Mouse (Mus musculus): ENCODE results near the gene C530008M17Rik.

The C530008M17Rik gene

DNA sequence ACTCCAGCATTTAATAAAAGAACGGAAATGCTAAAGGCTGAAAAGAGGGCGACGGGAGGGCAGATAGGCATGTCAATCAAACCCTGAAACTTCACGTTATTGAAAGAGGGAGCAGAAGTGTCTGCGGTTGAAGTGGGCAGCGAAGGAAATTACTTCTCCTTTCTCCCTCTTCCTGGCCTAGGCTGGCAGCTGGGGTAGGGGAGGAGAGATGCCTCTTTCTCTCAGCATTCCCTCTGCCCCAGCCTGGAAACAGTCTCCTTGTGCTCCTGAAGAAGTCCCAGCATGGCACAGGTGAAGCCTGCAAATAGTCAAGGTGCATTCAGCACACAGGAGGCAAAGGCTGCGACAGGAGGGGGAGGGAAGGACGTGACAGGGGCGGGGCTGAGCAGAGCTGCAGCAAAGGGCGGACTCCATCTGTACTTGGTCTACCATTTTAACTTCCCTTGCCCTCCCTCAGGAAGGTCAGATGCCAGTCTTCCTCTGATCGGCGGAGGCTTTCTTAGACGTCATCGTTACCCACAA is 122.8 kb downstream of the C530008M17Rik start:
- DNase-seq, result no peak

- DNase-seq, result no peak
Observed at GRCm38 (mm10) chr5:76781943-76782342, 125.6 kb downstream of the C530008M17Rik start.

- DNase-seq, result no peak
Observed at GRCm38 (mm10) chr5:76782414-76783103, 126.2 kb downstream of the C530008M17Rik start.

- DNase-seq, result no peak
Observed at GRCm38 (mm10) chr5:76783104-76783441, 126.8 kb downstream of the C530008M17Rik start.

DNA sequence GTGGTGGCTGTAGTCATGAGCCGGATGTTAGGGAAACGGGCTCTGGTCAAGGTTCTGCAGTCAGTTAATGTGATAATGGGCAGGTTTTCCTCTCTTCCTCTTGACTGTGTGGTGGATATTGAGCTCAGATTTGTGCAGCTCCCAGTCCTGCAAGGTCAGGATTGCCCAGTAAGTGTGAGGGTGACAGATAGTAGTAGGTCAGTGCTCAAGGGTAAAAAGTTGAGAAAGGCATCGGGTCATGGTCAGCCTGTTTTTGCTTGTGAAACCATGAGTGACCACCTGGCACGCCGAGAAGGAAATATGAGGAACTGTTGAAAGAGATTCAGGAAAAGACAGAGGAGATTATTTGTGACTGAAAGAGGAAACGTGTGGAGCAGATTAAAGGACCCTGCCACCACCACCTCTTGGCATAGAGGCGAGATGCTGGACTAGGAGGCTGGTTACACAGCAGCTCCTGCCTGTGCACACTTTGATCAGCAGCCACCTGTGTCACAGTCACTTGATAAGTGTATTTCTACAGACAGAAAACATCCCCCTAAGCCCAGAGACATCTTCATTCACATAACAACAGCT is 127.9 kb downstream of the C530008M17Rik start:
- DNase-seq, result no peak

- no peak for DNase-seq
Observed at GRCm38 (mm10) chr5:76785013-76785412, 128.7 kb downstream of the C530008M17Rik start.

DNA sequence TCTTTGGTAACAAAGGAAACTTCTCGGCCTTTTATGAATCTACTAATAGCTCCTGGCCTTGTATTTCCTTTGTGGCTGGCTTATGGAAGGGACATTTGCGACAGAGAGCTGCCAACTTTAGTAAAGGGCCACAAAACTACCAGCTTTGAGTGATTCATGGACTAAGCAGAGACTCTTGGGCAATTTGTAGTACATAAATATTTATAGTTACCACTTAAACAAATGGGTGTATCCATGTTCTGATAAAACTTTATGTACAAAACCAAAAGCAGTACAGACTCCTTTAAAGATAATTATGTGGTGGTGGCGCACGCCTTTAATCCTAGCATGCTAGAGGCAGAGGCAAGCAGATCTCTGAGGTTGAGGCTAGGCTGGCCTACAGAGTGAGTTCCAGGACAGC is 133.6 kb downstream of the C530008M17Rik start:
- no peak for DNase-seq

DNA sequence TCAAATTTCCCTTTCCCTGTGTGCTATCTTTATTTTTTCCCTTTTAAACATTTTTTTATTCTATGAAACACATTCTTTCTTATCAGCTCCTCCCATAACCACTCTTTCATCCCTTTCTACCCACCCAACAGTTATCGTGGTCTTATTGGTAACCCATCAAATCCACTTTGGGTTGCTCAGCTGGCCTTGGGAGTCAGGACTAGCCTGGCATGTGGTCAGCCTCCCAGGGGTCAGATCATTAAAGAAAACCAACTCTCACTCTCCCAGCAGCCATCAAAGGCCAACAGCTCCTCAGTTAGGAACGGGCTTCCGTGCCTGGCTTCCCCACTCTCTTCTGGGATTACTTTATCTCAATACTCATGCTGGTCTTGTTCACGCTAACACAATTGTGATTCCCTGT is 135.0 kb downstream of the C530008M17Rik start:
- DNase-seq, result no peak

DNA sequence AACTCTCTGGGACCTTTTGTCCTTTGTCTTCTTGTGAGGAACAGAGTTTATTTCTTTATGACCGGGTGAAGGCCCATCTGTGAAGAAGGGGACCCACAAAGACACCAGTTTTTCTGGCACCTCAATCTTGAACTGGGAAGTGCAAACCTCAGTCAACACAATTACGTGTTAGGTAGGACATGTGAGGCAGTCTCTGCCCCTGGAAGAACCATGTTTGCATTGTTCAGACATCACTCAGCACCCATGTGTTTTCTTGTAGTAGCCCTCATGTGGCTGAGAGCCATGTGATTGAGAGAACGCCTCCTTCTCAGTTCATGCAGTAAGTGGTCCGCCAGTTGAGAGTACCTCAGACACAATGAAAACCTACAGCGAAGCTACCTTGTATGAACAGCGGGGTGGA is 136.4 kb downstream of the C530008M17Rik start:
- no peak for DNase-seq

DNA sequence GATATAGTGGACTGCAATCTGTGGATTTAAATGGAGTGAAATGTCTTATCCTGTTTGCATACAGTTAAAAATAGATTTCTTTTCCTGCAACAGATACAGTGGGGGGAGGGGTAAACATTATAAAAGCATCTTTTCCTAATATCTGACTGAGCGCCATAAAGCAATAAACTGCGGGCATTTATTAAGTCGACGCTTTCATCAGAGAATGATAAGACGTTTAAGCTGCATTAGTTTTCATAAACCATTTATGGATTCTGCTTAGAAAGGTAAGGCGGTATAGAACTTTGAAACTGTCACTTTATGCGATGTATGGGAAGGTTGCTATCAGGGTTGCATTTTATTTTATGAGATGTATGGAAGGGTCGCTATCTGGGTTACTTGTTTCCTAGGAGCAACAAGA is 141.7 kb downstream of the C530008M17Rik start:
- DNase-seq, result no peak

- DNase-seq, result no peak
Observed at GRCm38 (mm10) chr5:76799471-76799870, 143.2 kb downstream of the C530008M17Rik start.

- no peak for DNase-seq
Observed at GRCm38 (mm10) chr5:76809031-76809430, 152.7 kb downstream of the C530008M17Rik start.

GRCm38 (mm10) chr5:76815035-76815434 is 158.7 kb downstream of the C530008M17Rik start:
- no peak for DNase-seq

- DNase-seq, result peak; percentile 79
Observed at GRCm38 (mm10) chr5:76815786-76816455, 159.6 kb downstream of the C530008M17Rik start.

DNA sequence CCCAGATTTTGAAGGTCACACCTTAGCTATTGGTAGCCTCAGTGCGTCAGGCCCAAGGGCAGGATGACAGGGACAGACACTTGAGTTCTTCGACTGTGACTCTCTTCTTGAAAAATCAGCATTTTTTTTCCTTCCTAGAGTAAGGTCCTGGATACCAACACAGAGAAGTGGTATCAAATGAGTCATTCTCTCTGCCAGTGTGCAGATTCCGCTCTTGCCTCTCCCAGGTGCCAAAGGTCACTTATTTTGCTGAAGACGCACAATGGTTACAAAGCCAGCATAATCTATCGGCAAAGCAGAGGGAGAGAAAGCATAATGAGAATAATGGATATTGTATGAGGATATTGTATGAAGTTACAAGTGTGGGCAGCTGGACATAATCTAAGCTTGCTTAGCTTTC is 160.4 kb downstream of the C530008M17Rik start:
- DNase-seq, result peak; percentile 19

DNA sequence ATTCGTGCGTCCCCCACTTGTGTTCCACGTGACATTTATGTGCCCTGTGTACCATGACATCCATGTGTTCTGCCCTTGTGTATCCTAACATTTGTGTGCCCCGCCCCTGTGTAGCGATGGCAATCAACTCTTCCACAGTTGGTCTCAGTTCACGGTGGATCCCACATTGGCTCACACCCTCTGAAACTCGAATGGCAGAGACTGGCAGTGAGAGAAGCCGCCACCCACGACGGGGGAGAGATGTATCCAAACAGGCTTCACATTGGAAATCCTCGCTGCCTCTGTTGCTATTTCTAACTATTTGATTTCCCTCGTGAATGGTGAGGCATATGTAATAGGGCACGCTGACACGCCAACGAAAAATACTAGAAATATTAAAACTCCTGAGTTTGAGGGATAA is 161.4 kb downstream of the C530008M17Rik start:
- DNase-seq, result no peak

DNA sequence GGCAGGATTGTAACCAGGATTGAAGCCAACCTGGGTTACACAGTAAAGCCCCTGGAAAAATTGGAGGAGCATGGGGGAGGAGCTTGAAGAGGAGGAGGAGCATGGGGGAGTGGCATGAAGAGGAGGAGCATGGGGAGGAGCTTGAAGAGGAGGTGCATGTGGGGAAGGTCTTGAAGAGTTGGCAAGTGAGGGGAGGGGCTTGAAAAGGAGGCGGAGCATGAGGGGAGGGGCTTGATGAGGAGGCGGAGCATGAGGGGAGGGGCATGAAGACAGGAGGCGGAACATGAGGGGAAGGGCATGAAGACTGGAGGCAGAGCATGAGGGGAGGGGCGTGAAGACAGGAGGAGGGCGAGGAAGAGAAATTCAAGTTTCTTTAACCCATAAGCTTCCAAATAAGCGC is 162.5 kb downstream of the C530008M17Rik start:
- no peak for DNase-seq

DNA sequence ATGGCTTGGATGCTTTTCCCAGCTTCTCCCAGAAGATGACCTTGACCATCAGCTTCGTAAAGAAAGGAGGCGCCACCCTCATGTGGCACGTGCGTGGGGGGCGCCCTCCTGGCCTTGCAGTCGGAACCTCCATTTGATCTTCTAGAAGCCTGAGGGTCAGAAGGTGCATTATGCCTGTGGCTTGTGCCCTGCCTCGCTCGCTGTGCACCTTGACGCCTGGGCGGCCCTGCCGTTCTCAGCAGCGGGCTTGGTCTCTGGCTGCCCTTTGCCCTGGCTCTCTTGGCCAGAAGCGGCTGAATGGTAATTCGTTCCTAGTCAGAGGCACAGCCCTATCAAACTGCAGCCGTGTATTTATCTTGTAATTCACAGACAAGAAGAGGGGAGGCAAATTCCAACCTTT is 165.8 kb downstream of the C530008M17Rik start:
- DNase-seq, result peak; percentile 55

DNA sequence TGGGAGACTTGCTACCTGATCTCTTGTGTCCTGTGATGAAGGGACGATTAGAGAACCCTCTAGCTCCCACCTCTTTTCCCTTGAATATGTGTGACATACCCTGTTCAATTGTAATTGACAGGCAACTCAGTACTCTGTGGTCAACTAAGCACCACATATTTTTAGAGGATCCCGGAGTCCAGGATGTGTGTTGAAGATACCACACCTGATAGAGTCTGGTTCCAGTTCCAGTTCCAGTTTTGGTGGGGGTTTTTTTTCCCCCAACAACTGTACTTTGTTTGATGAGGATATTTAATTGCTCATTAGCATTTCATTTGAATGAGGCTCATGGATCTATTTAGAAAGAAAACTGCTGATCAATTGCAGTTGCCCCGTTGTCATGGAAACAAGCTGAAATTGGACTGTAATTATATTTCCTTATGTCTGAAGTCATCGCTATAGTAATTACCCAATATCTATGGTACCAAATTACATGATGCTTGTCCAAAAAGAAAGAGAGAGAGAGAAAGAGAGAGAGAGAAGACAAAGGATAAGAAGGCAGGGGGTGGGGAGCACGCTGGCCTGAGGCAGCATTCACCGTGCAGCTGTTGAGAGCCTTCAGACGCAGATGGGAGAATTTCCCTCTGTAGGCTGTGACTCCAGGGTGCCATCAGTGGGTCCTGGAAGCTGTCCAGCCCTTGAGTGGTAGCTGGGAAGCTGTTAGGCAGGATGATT is 172.4 kb downstream of the C530008M17Rik start:
- DNase-seq, result no peak

GRCm38 (mm10) chr5:76832529-76833210 is 176.4 kb downstream of the C530008M17Rik start:
- no peak for DNase-seq

GRCm38 (mm10) chr5:76837018-76837417 is 180.7 kb downstream of the C530008M17Rik start:
- DNase-seq, result no peak

DNA sequence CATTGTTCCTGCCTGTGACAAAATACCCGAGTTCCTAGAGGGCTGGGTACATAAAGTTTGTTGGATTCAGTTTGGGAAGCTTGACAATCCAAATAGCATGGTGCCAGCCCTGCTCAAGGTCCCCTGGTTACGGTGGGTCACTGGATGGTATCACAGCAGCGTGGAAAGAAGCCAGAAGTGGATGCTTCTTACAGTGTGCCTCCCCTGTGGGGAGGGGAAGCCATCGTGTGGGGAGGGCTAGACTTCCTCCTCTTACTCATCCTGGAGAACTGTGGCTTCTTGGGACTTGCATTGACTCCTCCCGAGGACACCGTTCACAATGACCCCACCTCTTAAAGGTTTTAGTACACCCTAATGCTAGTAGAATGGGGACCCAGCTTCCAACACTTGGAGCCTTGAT is 183.5 kb downstream of the C530008M17Rik start:
- DNase-seq, result no peak

DNA sequence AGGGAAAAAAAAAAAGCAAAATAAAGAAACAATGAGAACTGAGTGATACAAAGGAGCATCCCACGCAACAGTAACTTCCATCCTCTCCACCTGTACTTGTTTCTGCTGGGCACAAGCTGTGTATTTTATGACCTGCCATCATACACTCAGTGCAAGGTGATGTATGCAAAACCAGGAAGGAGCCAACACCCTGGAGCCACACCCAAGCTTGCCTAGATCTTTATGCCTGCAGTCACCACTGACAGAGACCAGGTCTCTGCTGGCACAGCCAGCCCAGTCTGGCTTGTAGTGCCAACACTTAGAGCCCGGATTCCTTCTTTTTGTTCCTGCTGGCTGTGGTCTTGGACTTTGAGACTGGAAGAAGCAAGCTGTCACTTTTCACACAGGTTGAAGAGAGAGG is 185.5 kb downstream of the C530008M17Rik start:
- peak; percentile 9 for DNase-seq
